Mouse (Mus musculus) hindbrain, postnatal 0 days (tissue): ENCODE measurements at regions not wholly inside any gene's neighbourhood (a gene's known extent, or its start where the extent isn't known, plus 50 kb on each side); places are given as distances from the start of the nearest gene placed in this dataset.

Experiments used
- ATAC-seq: fragments of 200-750 bp; cut with Nextera tagmentation; 2 replicates; pipeline ENCODE4 v1.8.0; 2017; ENCODE audit warnings: mild to moderate bottlenecking, moderate TSS enrichment, moderate library complexity
- DNase-seq: peaks from one replicate; pipeline ENCODE4 v3.0.0-alpha.2; 2015; ENCODE audit warnings: low spot score
- H3K27ac ChIP-seq: fragments of 300-500 bp; sonication (generic); 2 replicates; pipeline ENCODE4 v1.5.1; 2014; ENCODE audit warnings: mild to moderate bottlenecking
- H3K27me3 ChIP-seq: fragments of 300-500 bp; sonication (generic); 2 replicates; pipeline ENCODE4 v1.6.1; 2014; ENCODE audit warnings: low read length, mixed read lengths; ENCODE audit not compliant: insufficient read depth
- H3K36me3 ChIP-seq: fragments of 300-500 bp; sonication (generic); 2 replicates; pipeline ENCODE4 v1.6.1; 2014; ENCODE audit warnings: low read length, mixed read lengths; ENCODE audit not compliant: insufficient read depth
- H3K4me1 ChIP-seq: fragments of 300-500 bp; sonication (generic); 2 replicates; pipeline ENCODE4 v1.6.1; 2014; ENCODE audit warnings: antibody characterized with exemption, low read length, mixed read lengths; ENCODE audit not compliant: insufficient read depth
- H3K4me2 ChIP-seq: fragments of 300-500 bp; sonication (generic); 2 replicates; pipeline ENCODE4 v1.6.1; 2014; ENCODE audit warnings: low read depth, mild to moderate bottlenecking, low read length, moderate library complexity, mixed read lengths
- H3K4me3 ChIP-seq: fragments of 300-500 bp; sonication (generic); 2 replicates; pipeline ENCODE4 v1.5.1; 2014; ENCODE audit warnings: low read length
- H3K9ac ChIP-seq: fragments of 300-500 bp; sonication (generic); replicated peaks from 2 replicates; pipeline ENCODE4 v1.6.1; 2014; ENCODE audit warnings: mild to moderate bottlenecking, low read length, moderate library complexity, mixed read lengths
- H3K9me3 ChIP-seq: fragments of 300-500 bp; sonication (generic); 2 replicates; pipeline ENCODE4 v1.6.1; 2016; ENCODE audit warnings: low read length, mixed read lengths
- CTCF ChIP-seq: IDR thresholded peaks from 2 replicates; pipeline ENCODE4 v1.5.1; 2016; ENCODE audit warnings: antibody characterized with exemption, control low read depth, low read depth
- WGBS: fragments of 180-500 bp; shearing (Covaris S2); extraction: QIAGEN DNeasy Blood & Tissue Kit; methylation state at CpG from one replicate; pipeline ENCODE4 v1.1.7; 2014; 5-methylcytosine and 5-hydroxymethylcytosine counted together

DNA sequence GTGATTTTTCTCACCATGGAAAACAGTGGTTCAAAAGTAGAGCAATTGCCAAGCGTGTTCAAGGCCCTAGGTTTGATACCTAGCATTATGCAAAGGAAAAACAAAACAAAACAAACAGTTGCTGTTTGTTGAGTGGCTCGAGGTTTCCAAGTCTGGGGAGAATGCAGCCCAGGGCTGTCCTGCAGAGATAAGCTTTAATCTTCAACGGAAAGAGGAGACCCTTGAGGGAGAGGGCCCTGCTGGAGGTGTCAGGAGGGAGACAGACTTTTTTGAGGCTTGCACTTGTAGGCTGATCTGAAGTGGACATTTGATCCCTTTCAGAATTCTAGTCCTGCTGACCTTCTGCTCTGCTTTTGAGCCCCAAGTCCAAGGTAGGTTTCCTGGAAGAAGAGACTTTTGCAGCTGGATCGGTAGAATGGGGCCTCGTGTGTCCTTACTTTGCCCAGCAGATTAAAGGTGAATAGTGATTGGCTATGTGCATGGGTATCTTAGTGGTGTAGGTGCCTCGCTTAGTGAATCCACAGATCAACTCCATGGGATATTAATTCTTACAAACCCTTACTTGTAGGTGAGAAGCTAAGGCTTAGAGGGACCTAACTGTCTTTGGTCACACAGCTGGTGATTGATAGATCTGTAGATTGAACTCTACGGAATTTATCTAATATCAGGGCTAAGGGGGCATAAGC is 87.2 kb upstream of the Podxl start:
- Histone ChIP-seq H3K27me3 (no peaks in the 10 kb centered on the region), H3K4me2 (no peak overlapping the region), H3K9ac (no peak overlapping the region), H3K36me3 (no peaks in the 10 kb centered on the region), H3K9me3 (no peaks in the 10 kb centered on the region), H3K4me3 (no peak overlapping the region), H3K4me1 (no peaks in the 10 kb centered on the region), H3K27ac (no peak overlapping the region)
- ATAC-seq (no peak), DNase-seq (no peak)
- no peak for TF ChIP-seq CTCF
- WGBS: 71% methylated on average over 7 of the region's 7 CpGs

DNA sequence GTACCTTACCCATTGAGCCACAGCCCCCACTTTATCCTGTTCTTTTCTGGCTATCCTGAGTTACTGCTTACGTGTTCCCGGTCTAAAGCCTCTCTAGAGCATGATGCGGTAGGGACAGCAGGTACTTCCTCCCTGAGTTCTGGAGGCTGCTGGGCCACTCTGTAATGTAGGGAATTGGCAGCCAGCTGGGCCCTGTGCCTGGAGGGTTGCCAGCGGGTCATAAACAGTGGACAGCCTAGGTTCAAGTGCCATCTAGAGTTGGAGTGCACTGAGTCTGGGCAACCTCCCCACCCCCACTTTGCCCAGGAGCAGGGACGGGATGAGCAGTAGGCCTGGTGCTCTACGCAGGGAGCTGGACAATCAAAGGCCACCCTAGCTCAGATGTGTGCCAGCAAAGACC is 81.5 kb upstream of the Podxl start:
- Histone ChIP-seq H3K4me1 (no peaks in the 10 kb centered on the region; the same call in 1 of the 2 replicates), H3K4me2 (no peak overlapping the region), H3K27me3 (no peaks in the 10 kb centered on the region), H3K9me3 (no peaks in the 10 kb centered on the region), H3K4me3 (no peak overlapping the region), H3K36me3 (no peaks in the 10 kb centered on the region), H3K27ac (no peak overlapping the region), H3K9ac (no peak overlapping the region)
- 82% methylated on average over 6 of the region's 6 CpGs for WGBS
- DNase-seq (no peak), ATAC-seq (no peak)
- TF ChIP-seq CTCF: no peak

DNA sequence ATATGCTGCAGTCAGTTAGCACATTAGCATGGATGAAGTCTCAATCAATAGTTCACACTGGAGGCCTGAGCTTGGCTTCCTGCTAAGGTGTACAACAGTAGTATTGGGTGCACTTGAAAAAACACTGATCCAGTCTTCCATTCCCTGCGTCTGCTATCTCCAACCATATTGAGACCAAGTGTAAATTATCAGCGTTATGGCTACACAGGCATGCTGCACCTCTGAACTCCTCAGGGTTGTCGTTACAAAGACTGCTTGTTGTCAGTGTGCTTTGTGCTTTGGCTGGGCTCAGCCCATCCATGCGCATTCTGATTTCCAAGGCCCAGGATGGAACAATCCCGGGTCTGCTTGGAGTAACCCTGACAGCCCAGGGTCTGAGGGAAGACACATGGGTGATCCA is 80.7 kb upstream of the Podxl start:
- H3K4me2 ChIP-seq: no peak overlapping the region
- ATAC-seq (no peak), DNase-seq (no peak)
- H3K4me3 ChIP-seq: no peak overlapping the region
- H3K4me1 ChIP-seq: no peaks in the 10 kb centered on the region; the same call in 1 of the 2 replicates
- H3K9me3 ChIP-seq: no peaks in the 10 kb centered on the region
- TF ChIP-seq CTCF: no peak
- 74% methylated on average over 5 of the region's 5 CpGs for WGBS
- H3K27me3 ChIP-seq: no peaks in the 10 kb centered on the region
- no peaks in the 10 kb centered on the region for H3K36me3 ChIP-seq
- no peak overlapping the region for H3K9ac ChIP-seq
- H3K27ac ChIP-seq: no peak overlapping the region

DNA sequence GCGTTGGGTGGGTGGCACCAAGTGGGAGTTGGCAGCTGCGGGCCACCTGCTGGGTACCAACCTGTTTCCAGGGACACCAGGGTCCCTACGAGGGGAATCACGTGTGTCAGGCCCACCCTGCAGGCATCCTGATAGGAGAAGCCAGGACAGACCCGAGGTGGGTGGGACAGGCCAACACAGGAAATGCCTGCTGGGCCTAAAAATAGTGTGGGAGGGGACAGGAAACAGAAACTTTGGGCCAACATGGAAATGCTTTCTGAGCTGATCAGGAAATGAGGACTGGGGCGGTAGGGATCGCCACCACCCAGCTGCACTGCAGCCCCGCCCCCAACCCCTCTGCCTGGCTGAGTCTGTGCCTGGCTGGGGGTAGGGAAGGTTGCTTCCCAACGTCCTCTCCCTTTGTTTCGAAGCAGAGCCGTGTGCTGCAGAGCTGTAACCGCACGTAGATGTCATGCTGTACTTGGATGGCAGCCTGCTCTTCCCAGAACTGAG is 78.7 kb upstream of the Podxl start:
- no peak overlapping the region for H3K9ac ChIP-seq
- ATAC-seq (peak; percentile 73), DNase-seq (peak; percentile 12)
- H3K4me1 ChIP-seq: no peaks in the 10 kb centered on the region; the same call in 1 of the 2 replicates
- no peak for TF ChIP-seq CTCF
- H3K9me3 ChIP-seq: no peaks in the 10 kb centered on the region
- 19% methylated on average over 13 of the region's 13 CpGs for WGBS
- no peak overlapping the region for H3K4me3 ChIP-seq
- peak overlapping the region; percentile 13; the same call in 1 of the 2 replicates for H3K4me2 ChIP-seq
- no peak overlapping the region for H3K27ac ChIP-seq
- H3K27me3 ChIP-seq: no peaks in the 10 kb centered on the region
- no peaks in the 10 kb centered on the region for H3K36me3 ChIP-seq

DNA sequence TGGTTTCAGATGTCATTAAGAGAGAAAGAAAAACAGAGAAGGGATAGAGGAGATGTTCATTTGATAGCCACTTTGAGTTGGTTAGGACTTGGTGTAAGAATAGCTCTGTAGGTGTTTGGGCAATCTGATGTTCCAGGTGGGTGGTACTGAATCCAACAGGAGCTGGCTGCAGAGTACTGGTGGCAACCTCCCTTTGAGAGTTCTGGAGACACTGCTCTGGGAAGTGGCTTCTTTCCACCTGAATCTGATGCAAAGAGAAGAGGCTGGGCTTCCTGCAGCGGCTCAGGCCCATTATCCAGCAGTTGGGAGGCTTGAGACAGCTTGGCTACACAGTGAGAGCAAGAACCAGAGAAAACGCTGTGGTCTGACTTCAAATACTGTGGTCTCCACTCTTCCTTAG is 77.0 kb upstream of the Podxl start:
- no peak overlapping the region for H3K4me2 ChIP-seq
- H3K9ac ChIP-seq: no peak overlapping the region
- no peak overlapping the region for H3K4me3 ChIP-seq
- H3K27ac ChIP-seq: no peak overlapping the region
- no peaks in the 10 kb centered on the region for H3K36me3 ChIP-seq
- no peaks in the 10 kb centered on the region for H3K27me3 ChIP-seq
- WGBS: 61% methylated on average over 2 of the region's 2 CpGs
- no peak for DNase-seq
- no peaks in the 10 kb centered on the region for H3K9me3 ChIP-seq
- no peak for TF ChIP-seq CTCF
- no peak for ATAC-seq
- H3K4me1 ChIP-seq: no peaks in the 10 kb centered on the region; the same call in 1 of the 2 replicates

DNA sequence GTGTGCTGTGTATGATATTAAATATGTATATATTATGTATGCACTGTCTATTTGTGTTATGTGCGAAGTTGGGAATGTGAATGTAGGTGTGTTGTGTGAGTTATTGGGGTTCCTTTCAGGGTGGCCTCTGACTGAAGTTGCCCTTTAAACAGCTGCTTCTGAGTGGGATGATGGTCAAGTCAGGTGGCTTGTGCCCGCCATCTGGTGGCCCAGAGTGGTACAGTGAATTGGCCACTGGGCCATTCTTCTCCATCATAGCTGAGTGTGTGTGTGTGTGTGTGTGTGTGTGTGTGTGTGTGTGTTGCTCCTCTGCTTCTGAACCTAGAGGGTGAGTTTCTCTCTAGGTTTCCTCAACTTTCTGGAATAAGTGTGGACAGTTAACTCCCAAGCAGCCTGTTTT is 75.7 kb upstream of the Podxl start:
- H3K27me3 ChIP-seq: no peaks in the 10 kb centered on the region
- peak; percentile 99 for TF ChIP-seq CTCF
- H3K27ac ChIP-seq: no peak overlapping the region
- 10% methylated on average over 2 of the region's 2 CpGs for WGBS
- no peak overlapping the region for H3K4me2 ChIP-seq
- H3K9ac ChIP-seq: no peak overlapping the region
- DNase-seq (peak; percentile 83), ATAC-seq (peak; percentile 78)
- H3K36me3 ChIP-seq: no peaks in the 10 kb centered on the region
- H3K4me1 ChIP-seq: no peaks in the 10 kb centered on the region; the same call in 1 of the 2 replicates
- no peak overlapping the region for H3K4me3 ChIP-seq
- H3K9me3 ChIP-seq: no peaks in the 10 kb centered on the region

DNA sequence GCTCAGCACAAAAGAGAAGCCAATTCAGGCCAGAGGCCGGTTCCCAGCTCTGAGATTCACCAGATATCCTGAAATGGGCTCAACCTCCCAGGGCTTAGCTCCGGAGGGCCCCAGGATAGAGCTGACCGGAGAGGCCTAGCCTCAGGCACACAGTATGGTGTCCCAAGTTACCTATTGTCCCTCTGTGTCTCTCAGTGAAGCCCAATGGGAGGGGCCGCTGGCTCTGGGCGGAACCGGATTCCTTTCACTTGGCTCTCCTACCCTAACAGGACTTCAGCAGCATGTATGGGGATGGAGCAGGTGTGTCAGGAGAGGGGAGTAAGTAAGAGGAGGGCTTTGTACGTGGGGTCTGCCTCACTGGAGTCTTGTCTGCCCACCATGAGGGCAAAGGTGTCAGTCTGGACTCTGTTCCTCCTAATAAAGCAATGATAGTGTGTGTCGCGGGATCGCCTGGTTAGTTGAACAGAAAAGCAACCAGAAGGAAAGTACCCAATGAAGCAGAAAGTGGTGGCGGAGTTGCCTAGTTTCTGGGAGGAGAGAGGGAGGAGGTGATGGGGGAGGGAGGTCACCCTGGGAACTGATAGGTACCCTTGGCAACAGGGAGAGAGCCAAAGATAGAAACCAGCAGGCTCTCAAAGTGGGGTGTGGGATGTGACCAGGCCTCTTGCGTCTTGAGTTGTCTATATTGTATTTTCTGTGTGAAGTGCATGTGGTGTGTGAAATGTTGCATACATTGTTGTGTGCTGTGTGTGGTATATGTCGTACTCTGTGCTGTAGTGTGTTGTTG is 74.8 kb upstream of the Podxl start:
- H3K27me3 ChIP-seq: no peaks in the 10 kb centered on the region
- WGBS: 48% methylated on average over 13 of the region's 13 CpGs
- no peak for ATAC-seq
- no peaks in the 10 kb centered on the region for H3K9me3 ChIP-seq
- no peaks in the 10 kb centered on the region for H3K36me3 ChIP-seq
- no peak overlapping the region for H3K9ac ChIP-seq
- H3K4me1 ChIP-seq: no peaks in the 10 kb centered on the region; the same call in 1 of the 2 replicates
- no peak for DNase-seq
- H3K4me2 ChIP-seq: no peak overlapping the region
- no peak overlapping the region for H3K4me3 ChIP-seq
- no peak for TF ChIP-seq CTCF
- H3K27ac ChIP-seq: no peak overlapping the region
